ENCODE assay signal across 10 mouse cellular contexts in genomic region chr17:56123681-56124340, GRCm38 (mm10). TPM values are rescaled to one million over a fixed set of nuclear protein-coding genes. Genes with fewer than 3 reads are reported as not detected.
DNase-seq lines count a peak whose midpoint lies in the region; ATAC-seq lines count a peak whose summit lies in the region.
"Had no signal": no experiment of that assay in that cellular context is flagged by ENCODE, and none has a peak within 500 bp of the region (broad histone marks: within the 10 kb centered on the region; RNA-seq: fewer than 3 reads in every experiment).

No protein-coding gene starts in this region.

- peaks cover 28% of the 10 kb centered on the region for H3K4me1 ChIP-seq in heart, embryonic 13.5 days
- H3K4me1 ChIP-seq in embryonic facial prominence, embryonic 14.5 days (ENCODE audit: control insufficient read depth, insufficient read depth, low read length), result peaks cover 7% of the 10 kb centered on the region; the same call in 1 of the 2 replicates
- peaks cover 23% of the 10 kb centered on the region for H3K4me1 ChIP-seq in intestine, embryonic 15.5 days (replicated peaks)
- 0 out of 2 replicates have a peak, but pooled peaks cover 2% of the 10 kb centered on the region for H3K4me1 ChIP-seq in neural tube, embryonic 11.5 days (ENCODE audit: control insufficient read depth, insufficient read depth, low read length)

- peak overlapping the region; percentile 88 for H3K4me2 ChIP-seq in heart, embryonic 13.5 days
- peak overlapping the region; percentile 68 for H3K4me2 ChIP-seq in embryonic facial prominence, embryonic 14.5 days (ENCODE audit: low read depth, low read length)
- H3K4me2 ChIP-seq in intestine, embryonic 15.5 days (replicated peaks), result peak overlapping the region; percentile 93
- peak overlapping the region; percentile 54 for H3K4me2 ChIP-seq in neural tube, embryonic 11.5 days (ENCODE audit: low read depth)

- H3K4me3 ChIP-seq in heart, embryonic 13.5 days, result peak overlapping the region; percentile 56
- peak overlapping the region; percentile 37 for H3K4me3 ChIP-seq in embryonic facial prominence, embryonic 14.5 days (ENCODE audit: low read depth, low read length)
- H3K4me3 ChIP-seq in intestine, embryonic 15.5 days (replicated peaks), result peak overlapping the region; percentile 43
- peak overlapping the region; percentile 31 for H3K4me3 ChIP-seq in neural tube, embryonic 11.5 days (ENCODE audit: low read depth, low read length)

- WGBS in heart, embryonic 13.5 days, result 32% methylated on average over 59 of the region's 59 CpGs
- 47% methylated on average over 25 of the region's 59 CpGs for WGBS in embryonic facial prominence, embryonic 14.5 days
- 31% methylated on average over 59 of the region's 59 CpGs for WGBS in intestine, embryonic 15.5 days
- WGBS in neural tube, embryonic 11.5 days, result 46% methylated on average over 41 of the region's 59 CpGs

- peaks cover 3% of the 10 kb centered on the region; the same call in 1 of the 2 replicates for H3K36me3 ChIP-seq in heart, embryonic 13.5 days
- H3K36me3 ChIP-seq in embryonic facial prominence, embryonic 14.5 days (ENCODE audit: control insufficient read depth, insufficient read depth, low read length), result no peaks in the 10 kb centered on the region
- H3K36me3 ChIP-seq in intestine, embryonic 15.5 days, result no peaks in the 10 kb centered on the region
- no peaks in the 10 kb centered on the region; the same call in none of the 2 replicates for H3K36me3 ChIP-seq in neural tube, embryonic 11.5 days (ENCODE audit: control insufficient read depth, insufficient read depth, low read length)

- DNase-seq in heart, postnatal 4 days, result no peak
- DNase-seq in embryonic facial prominence, embryonic 14.5 days (ENCODE audit: low spot score), result no peak
- no peak for DNase-seq in neural tube, embryonic 11.5 days (ENCODE audit: low spot score)
- DNase-seq in urinary bladder, postnatal 4 days (ENCODE audit: low spot score in 2 of 2), result no peak
- no peak for DNase-seq in retina, embryonic 14.5 days (ENCODE audit: low spot score)
- DNase-seq in urinary bladder, adult 18-20 months (ENCODE audit: low spot score in 2 of 2), result no peak
- DNase-seq: gastrocnemius, postnatal 25 days; thymus, postnatal 25 days had no signal

- peaks cover 81% of the 10 kb centered on the region for H3K27me3 ChIP-seq in heart, embryonic 13.5 days (replicated peaks)
- peaks cover 63% of the 10 kb centered on the region for H3K27me3 ChIP-seq in embryonic facial prominence, embryonic 14.5 days (replicated peaks; ENCODE audit: control insufficient read depth, insufficient read depth, low read length)
- H3K27me3 ChIP-seq in intestine, embryonic 15.5 days (replicated peaks), result peaks cover 56% of the 10 kb centered on the region
- peaks cover 59% of the 10 kb centered on the region for H3K27me3 ChIP-seq in neural tube, embryonic 11.5 days (ENCODE audit: control insufficient read depth, insufficient read depth, low read length)

- ATAC-seq in heart, embryonic 13.5 days (ENCODE audit: extremely low read depth, insufficient number of reproducible peaks, low FRiP score, low TSS enrichment), result no peak
- ATAC-seq in embryonic facial prominence, embryonic 14.5 days (ENCODE audit: low read depth), result no peak
- 0 out of 2 replicates have a peak, but pooled peaks have one; percentile 4 for ATAC-seq in intestine, embryonic 15.5 days
- no peak for ATAC-seq in neural tube, embryonic 11.5 days (ENCODE audit: insufficient read depth, low FRiP score, low TSS enrichment)

- peaks cover 9% of the 10 kb centered on the region for H3K9me3 ChIP-seq in heart, embryonic 13.5 days
- peaks cover 16% of the 10 kb centered on the region for H3K9me3 ChIP-seq in embryonic facial prominence, embryonic 14.5 days (ENCODE audit: control insufficient read depth, low read length)
- no peaks in the 10 kb centered on the region for H3K9me3 ChIP-seq in intestine, embryonic 15.5 days
- H3K9me3 ChIP-seq in neural tube, embryonic 11.5 days (ENCODE audit: control insufficient read depth, low read length), result peaks cover 10% of the 10 kb centered on the region

- H3K27ac ChIP-seq in heart, embryonic 13.5 days (replicated peaks), result no peak overlapping the region
- no peak overlapping the region for H3K27ac ChIP-seq in embryonic facial prominence, embryonic 14.5 days (replicated peaks; ENCODE audit: low read depth, low read length)
- H3K27ac ChIP-seq in intestine, embryonic 15.5 days, result no peak overlapping the region
- H3K27ac ChIP-seq in neural tube, embryonic 11.5 days (ENCODE audit: low read depth, low read length), result no peak overlapping the region

- H3K9ac ChIP-seq in heart, embryonic 13.5 days, result peak overlapping the region; percentile 72
- peak overlapping the region; percentile 57 for H3K9ac ChIP-seq in embryonic facial prominence, embryonic 14.5 days (ENCODE audit: low read depth, low read length)
- peak overlapping the region; percentile 35 for H3K9ac ChIP-seq in intestine, embryonic 15.5 days
- H3K9ac ChIP-seq in neural tube, embryonic 11.5 days (ENCODE audit: low read length), result peak overlapping the region; percentile 39

RNA-seq across cellular contexts. Expression of gene Lrg1, which starts 2.0 kb away (rescaled TPM):
- polyA plus RNA-seq in heart, embryonic 13.5 days (2015; fragmentation: Nextera tagmentation; extraction: Ambion mirVana), result 0.27 TPM in 1 of 2 replicates, not detected in the other
- total RNA-seq in heart, postnatal 4 days (2021), result 1 to 10 TPM; 5.2 TPM
- polyA plus RNA-seq in embryonic facial prominence, embryonic 14.5 days (2014; fragmentation: Nextera tagmentation; extraction: Ambion mirVana), result 0.62 and 1.3 TPM in 2 replicates
- polyA plus RNA-seq in intestine, embryonic 15.5 days (2015; fragmentation: Nextera tagmentation; extraction: Ambion mirVana), result 0.15 and 0.33 TPM in 2 replicates
- not detected in 2 replicates for polyA plus RNA-seq in neural tube, embryonic 11.5 days (2014; fragmentation: Nextera tagmentation; extraction: Ambion mirVana)

RNA-seq across cellular contexts. Expression of gene Plin5, which starts 6.4 kb away (rescaled TPM):
- polyA plus RNA-seq in heart, embryonic 13.5 days (2015; fragmentation: Nextera tagmentation; extraction: Ambion mirVana), result 0.19 and 0.47 TPM in 2 replicates
- 10 to 100 TPM; 61.6 to 67.6 TPM for total RNA-seq in heart, postnatal 4 days (2021)
- 0.54 and 0.57 TPM in 2 replicates for polyA plus RNA-seq in embryonic facial prominence, embryonic 14.5 days (2014; fragmentation: Nextera tagmentation; extraction: Ambion mirVana)
- 0.52 and 0.85 TPM in 2 replicates for polyA plus RNA-seq in intestine, embryonic 15.5 days (2015; fragmentation: Nextera tagmentation; extraction: Ambion mirVana)
- 0.16 and 0.23 TPM in 2 replicates for polyA plus RNA-seq in neural tube, embryonic 11.5 days (2014; fragmentation: Nextera tagmentation; extraction: Ambion mirVana)

RNA-seq across cellular contexts. Expression of gene Plin4, which starts 14.2 kb away (rescaled TPM):
- polyA plus RNA-seq in heart, embryonic 13.5 days (2015; fragmentation: Nextera tagmentation; extraction: Ambion mirVana), result 0.05 and 0.07 TPM in 2 replicates
- 10 to 100 TPM; 71.5 to 79.8 TPM for total RNA-seq in heart, postnatal 4 days (2021)
- polyA plus RNA-seq in embryonic facial prominence, embryonic 14.5 days (2014; fragmentation: Nextera tagmentation; extraction: Ambion mirVana), result 0.08 and 0.33 TPM in 2 replicates
- 0.03 and 0.14 TPM in 2 replicates for polyA plus RNA-seq in intestine, embryonic 15.5 days (2015; fragmentation: Nextera tagmentation; extraction: Ambion mirVana)
- 0.13 TPM in 1 of 2 replicates, not detected in the other for polyA plus RNA-seq in neural tube, embryonic 11.5 days (2014; fragmentation: Nextera tagmentation; extraction: Ambion mirVana)

RNA-seq across cellular contexts. Expression of gene Sema6b, which starts 16.3 kb away (rescaled TPM):
- 0.55 and 0.59 TPM in 2 replicates for polyA plus RNA-seq in heart, embryonic 13.5 days (2015; fragmentation: Nextera tagmentation; extraction: Ambion mirVana)
- 1 to 10 TPM; 6.3 to 7.2 TPM for total RNA-seq in heart, postnatal 4 days (2021)
- polyA plus RNA-seq in embryonic facial prominence, embryonic 14.5 days (2014; fragmentation: Nextera tagmentation; extraction: Ambion mirVana), result 4.3 and 5.4 TPM in 2 replicates
- polyA plus RNA-seq in intestine, embryonic 15.5 days (2015; fragmentation: Nextera tagmentation; extraction: Ambion mirVana), result 1.4 TPM in 2 replicates
- polyA plus RNA-seq in neural tube, embryonic 11.5 days (2014; fragmentation: Nextera tagmentation; extraction: Ambion mirVana), result 3.9 and 4.3 TPM in 2 replicates

RNA-seq across cellular contexts. Expression of gene Tnfaip8l1, which starts 38.5 kb away (rescaled TPM):
- 6.5 and 6.9 TPM in 2 replicates for polyA plus RNA-seq in heart, embryonic 13.5 days (2015; fragmentation: Nextera tagmentation; extraction: Ambion mirVana)
- 1 to 10 TPM; 5.9 to 6.0 TPM for total RNA-seq in heart, postnatal 4 days (2021)
- 10.2 and 12.3 TPM in 2 replicates for polyA plus RNA-seq in embryonic facial prominence, embryonic 14.5 days (2014; fragmentation: Nextera tagmentation; extraction: Ambion mirVana)
- polyA plus RNA-seq in intestine, embryonic 15.5 days (2015; fragmentation: Nextera tagmentation; extraction: Ambion mirVana), result 11.9 and 12.8 TPM in 2 replicates
- polyA plus RNA-seq in neural tube, embryonic 11.5 days (2014; fragmentation: Nextera tagmentation; extraction: Ambion mirVana), result 10.2 and 11.0 TPM in 2 replicates
